Mouse (Mus musculus) cerebellum, postnatal 25 days (tissue): ENCODE data around the gene Nup35.
A peak's percentile ranks its signal among the peaks of the same experiment; 100 is the strongest.

Source experiments
- DNase-seq, 2 experiments: peaks; one replicate each; pipeline ENCODE4 v3.0.0; 2021; ENCODE audit warnings: mixed read lengths in 2 of 2

Nup35 gene

DNA sequence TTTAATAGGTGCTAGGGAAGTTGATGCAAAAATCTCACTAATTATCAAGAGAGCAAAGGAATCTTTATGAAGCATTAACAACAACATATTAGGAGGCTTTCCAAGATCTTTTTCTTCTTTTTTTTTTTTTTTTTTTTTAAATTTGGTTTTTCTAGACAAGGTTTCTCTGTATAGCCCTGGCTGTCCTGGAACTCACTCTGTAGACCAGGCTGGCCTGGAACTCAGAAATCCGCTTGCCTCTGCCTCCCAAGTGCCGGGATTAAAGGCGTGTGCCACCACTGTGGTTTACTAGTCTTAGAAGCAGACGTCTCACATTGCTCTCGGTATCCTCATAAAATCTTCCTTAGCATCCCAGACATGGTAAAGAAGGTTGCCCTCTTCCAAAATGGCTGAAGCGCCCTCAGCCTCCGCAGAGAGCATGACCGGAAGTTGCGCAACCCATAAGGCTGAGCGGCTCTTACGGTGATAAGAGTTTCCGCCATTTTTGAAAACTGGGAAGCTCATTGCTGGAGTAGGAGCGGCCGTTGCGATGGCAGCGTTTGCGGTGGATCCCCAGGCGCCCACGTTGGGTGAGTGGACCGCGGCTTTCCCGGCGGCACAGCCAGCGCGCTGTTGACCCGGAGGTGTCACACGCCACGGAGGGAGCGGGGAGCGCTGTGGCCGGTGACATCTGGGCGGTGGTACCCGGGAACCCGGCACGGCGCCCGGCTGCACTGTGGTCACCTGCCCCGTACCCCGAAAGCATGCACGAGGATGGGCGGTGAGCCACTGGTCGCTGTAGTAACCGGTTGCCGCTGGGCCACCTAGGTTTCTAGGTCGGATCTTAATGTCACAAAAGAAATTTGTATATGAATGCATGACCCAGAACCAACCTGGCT is 21.6 kb downstream of the Nup35 start:
- peak; percentile 95 to 96 for DNase-seq

DNA sequence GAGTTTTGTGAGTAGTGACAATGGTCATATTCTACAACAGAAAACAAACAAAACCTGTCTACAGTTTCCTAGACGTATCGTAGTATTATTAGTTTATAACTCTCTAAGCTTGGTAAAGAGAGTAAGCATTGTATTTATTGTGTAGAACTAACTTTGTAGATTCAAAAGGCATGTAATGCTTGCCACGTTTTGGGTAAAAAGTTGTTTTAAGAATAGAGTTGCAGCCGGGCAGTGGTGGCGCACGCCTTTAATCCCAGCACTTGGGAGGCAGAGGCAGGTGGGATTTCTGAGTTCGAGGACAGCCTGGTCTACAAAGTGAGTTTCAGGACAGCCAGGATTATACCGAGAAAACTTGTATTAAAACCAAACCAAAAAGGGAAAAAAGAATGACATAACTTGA is 22.4 kb downstream of the Nup35 start:
- DNase-seq, result no peak

DNA sequence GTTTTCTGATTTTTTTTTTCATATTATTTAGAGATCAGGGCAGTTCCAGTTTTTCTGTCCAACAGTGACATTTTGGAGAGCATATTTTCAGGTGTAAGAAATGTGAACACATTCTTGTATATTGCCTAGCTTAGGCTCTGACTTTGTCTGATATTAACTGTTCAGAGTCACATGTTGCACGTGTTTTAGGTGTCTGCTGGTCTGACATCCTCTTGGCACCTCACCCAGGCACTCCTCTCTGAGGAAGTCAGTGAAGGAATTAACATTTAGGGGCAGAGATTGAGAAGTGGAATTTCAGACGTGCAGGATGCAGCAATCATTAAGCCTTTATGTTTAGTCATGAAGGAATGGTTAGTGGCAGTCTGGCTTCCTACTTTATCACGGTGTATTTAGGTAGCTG is 22.8 kb downstream of the Nup35 start:
- DNase-seq, result no peak

DNA sequence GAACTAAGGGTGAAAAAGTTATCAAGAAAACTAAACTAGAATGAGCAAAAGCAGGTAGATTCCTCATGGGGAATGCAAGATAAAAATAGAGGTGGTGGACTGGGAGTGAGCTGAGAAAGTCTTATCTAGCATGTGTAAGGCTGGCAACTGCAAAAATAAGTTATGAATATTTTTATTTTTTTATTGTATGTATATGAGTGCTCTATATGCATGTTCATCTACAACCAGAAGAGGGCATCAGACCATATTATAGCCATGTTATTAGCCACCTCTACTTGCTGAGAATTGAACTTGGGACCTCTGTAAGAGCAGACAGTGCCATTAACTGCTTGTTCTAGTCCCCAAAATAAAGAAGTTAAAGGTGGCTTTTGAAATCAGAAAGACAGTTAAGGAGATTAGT is 44.4 kb downstream of the Nup35 start:
- no peak for DNase-seq

DNA sequence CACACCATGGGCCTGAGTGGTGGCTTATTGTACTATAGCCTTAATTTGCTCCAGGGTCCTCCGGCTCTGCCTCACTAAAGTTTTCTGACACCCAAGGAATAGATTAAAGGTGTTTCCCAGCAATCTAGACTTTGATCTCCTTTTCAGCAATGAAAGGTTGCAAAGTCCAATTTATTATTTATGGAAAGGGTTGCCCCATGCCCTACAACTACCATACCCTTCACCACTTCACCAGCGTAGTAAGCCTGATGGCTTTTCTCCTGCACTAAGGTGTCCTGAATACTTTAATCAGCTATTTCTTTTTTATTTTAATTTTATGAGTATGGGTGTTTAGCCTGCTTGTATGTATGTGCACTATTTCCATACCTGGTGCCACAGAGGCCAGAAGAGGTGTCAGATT is 45.6 kb downstream of the Nup35 start:
- DNase-seq, result no peak

DNA sequence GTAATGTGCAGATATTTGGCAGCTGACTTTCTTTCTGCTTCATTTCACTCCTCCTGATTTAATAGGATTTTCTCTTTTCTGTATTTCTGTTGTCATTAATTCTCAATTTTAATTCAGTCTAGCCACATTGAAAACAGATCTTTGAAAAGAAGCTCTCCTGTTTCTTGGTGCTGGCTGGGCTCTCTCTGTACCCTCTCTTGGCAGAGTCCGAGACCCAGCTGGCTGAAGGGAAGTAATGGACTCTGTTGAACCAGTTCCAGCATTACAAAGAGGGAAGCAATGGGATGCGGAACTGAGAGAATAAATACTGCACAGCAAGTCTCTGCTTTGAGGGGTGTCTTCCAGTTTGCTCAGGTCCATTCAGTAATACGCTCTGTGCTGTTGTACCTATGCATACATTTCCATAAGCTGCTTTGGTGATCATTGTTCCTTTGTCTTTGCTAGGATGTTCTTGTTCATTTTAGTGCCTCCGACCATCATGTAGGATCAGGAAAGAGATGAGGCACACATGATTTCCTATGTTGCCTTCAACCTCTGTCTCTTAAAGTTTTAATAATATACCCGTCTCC is 50.4 kb downstream of the Nup35 start:
- DNase-seq, result peak; percentile 22 to 44

DNA sequence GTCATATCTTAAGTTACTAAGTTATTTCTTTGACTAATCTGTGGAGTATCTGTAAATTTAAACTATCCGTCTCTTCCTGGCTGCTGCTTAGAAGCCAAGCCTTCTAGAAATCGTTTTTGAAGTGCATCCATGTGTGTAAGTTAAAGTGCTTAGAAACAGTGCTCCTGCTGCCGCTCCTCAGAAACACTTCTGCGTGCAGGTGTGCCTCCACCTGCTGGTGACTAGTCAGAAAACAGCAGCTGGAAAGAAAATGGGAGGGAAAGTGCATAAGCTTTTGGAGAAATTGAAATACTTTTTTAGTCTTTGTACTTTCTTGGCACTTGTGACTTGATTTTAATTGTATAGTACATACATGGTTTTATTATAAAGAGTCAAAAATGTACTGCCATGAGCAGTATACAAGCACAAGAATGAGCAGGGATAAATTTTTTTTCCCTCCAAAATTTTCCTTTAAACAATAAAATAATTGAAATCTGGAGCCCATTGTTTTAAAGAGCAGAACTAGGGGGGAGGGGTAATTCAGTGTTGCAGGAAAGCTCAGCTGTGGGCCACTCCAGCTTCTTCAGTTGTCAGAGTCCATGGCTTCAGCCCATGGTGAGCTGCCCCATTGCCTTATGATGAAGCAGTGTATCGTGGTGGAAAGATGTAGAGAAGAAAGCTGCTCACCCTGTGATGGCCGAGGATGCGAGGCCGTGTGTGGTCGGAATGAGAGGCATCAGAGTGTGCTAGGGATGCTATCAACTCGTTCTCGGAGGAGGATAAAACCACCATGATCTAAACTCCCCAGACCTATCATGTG is 53.0 kb downstream of the Nup35 start:
- DNase-seq, result no peak

DNA sequence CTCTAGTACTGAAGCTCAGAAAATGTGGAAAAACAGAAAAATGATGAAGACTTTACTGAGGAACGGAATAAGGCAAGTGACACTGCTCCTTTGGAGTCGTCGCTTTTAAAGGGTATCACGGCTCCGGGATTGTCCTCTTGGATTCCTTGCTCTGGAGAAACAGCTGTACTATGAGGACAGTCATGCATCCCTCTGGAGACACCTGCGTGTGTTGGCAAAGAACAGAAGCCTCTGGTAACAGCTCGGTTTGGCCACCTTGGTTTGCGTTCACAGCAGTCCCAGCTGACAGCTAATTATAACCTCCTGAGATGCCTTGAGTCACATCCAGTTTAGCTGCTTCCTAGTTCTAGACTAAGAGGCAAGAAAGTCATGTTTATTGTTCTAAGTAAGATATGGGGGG is 61.8 kb downstream of the Nup35 start:
- DNase-seq, result no peak

DNA sequence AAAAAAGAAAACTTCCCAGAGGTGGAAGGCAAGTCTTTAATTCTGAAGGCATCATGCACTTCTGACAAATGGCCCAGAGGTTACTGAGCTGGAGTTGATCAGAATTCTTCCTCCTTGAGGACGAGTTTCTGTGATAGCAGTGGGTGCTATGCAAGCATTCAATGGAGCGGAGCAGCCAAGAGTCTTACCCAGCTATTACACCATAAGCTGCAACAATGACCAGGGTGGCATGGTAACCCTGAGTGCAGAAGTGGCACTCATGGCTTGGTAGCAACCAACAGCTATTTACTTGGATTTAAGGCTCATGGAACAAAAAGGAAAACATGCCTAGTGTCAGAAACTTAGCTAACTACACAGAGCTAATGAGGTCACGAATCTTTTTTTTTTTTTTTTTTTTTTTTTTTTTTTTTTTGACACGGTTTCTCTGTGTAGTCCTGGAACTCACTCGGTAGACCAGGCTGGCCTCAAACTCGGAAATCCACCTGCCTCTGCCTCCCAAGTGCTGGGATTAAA is 66.7 kb downstream of the Nup35 start:
- no peak for DNase-seq

DNA sequence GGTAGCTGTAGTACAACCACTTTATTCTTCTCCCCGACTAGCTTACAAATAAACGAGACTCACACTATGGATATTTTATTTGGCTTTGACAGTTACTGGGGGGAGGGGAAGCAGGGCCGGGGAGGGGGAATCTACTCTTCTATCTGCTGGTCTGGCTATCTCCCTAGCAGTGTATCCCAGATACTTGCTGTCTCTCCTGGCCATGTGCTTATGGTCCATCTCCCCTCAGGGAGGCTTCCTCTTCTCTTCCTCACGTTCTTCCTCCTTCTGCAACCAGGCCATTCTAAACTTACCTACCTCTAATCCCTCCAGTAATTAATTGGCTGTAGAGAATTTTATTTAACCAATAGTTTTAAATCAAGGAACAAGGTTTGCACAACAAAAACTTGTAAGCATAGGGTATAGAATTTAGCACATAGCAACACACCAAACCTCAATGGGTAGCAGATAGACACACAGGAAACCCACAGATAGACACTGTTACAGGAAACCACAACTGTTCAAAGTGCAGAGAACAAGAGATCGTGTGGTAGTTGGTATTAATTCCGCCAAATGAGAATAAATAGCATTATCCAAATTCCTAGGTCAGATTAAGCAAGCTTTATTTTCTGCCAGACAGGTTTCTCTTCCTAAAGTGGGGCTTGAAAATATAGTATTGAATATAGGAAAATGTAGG is 67.5 kb downstream of the Nup35 start:
- no peak for DNase-seq

DNA sequence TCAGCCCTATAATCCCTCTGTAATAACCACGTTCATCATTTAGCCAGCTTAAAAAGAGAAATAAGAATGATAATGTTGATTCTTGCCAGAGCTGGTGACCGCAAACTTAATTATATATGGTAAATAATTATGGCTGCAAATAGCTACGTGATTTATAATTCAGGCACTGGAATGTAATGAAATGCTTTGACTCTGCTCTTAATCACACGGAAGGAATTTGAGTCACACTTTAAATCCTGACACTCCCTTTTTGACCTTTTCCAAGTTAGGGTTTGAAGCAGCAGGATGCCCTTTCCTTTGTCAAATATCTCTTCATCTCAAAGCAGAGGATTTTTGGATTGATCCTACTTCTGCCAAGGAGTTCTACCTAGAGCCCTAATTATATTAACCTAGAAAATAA is 71.2 kb downstream of the Nup35 start:
- DNase-seq, result no peak

DNA sequence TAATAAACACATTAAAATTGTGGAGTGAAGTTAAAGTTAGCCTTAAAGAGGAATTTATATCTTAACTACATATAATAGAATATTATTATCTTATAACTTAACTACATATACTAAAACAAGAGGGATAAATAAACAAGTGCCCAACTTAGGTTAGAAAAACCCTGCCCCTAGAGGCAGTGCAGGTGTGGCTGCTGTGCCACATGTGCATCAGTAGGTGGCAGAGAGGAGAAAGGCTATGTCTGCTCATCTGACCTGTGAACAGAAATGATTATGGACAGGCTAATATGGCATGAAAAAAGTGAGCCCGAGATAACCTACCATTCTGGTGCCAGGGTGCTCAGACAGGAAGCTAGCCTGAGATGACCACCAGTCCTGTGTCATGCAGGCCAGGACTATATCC is 90.4 kb downstream of the Nup35 start:
- DNase-seq, result no peak
